ENCODE assay signal across 9 mouse cellular contexts in the genomic region with DNA sequence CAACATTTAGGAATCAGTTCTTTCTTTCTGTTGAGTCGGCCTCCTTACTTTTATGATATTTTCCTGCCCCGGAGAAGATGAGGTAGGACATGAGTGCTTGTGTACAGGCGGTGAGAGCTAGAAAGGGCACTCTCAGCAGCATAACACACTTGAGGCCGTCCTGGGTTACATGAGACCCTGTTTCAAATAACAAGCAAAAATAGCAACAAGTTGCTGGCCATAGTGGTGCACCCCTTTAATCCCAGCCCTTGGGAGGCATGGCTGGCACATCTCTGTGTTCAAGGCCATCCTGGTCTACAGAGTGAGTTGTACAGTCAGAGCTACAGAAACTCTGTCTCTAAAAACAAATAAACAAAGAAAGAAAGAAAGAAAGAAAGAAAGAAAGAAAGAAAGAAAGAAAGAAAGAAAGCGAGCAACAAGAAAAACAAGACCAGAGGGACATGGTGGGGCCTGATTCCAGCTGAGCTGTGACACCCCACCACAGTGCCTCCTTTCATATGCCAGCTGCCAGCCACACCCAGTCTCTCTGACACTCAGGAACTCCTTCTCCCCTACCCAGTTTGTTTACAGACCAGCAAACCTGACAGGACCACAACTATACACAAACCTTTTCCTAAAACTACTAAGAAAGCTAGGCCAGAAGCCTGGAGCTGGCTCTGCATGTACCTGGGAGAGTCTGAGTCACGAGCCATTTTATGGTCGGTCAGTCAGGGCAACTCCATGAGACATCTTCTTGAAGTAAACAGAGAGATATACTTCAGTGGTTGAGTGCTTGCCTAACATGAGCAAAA. TPM values are rescaled to one million over a fixed set of nuclear protein-coding genes. Genes with fewer than 3 reads are reported as not detected.
A peak's percentile ranks its signal among the peaks of the same experiment; 100 is the strongest.
DNase-seq lines count a peak whose midpoint lies in the region; ATAC-seq and TF ChIP-seq lines count a peak whose summit lies in the region.
"Had no signal": no experiment of that assay in that cellular context is flagged by ENCODE, and none has a peak within 500 bp of the region (broad histone marks: within the 10 kb centered on the region; RNA-seq: fewer than 3 reads in every experiment).

No protein-coding gene starts in this region.

- WGBS in embryonic facial prominence, embryonic 11.5 days = 82% methylated on average over 7 of the region's 7 CpGs
- 60% methylated on average over 7 of the region's 7 CpGs for whole genome bisulfite sequencing in intestine, postnatal 0 days
- 86% methylated on average over 7 of the region's 7 CpGs for WGBS in midbrain, postnatal 0 days

- no peak for ATAC-seq in erythroblast, adult 5-6 weeks (replicated peaks; ENCODE audit: low FRiP score, poor library complexity, severe bottlenecking)
- ATAC-seq in embryonic facial prominence, embryonic 11.5 days (replicated peaks; ENCODE audit: insufficient number of reproducible peaks, low FRiP score, low TSS enrichment, low read depth) = no peak
- no peak for ATAC-seq in intestine, postnatal 0 days
- ATAC-seq in midbrain, postnatal 0 days (ENCODE audit: low FRiP score) = no peak

- H3K27me3 ChIP-seq in erythroblast, embryonic 14.5 days (ENCODE audit: control insufficient read depth) = no peaks in the 10 kb centered on the region
- H3K27me3 ChIP-seq in embryonic facial prominence, embryonic 11.5 days (ENCODE audit: control insufficient read depth, insufficient read depth, low read length) = no peaks in the 10 kb centered on the region
- no peaks in the 10 kb centered on the region for H3K27me3 ChIP-seq in intestine, postnatal 0 days (replicated peaks; ENCODE audit: control insufficient read depth, insufficient read depth, low read length)
- H3K27me3 ChIP-seq in midbrain, postnatal 0 days (ENCODE audit: insufficient read depth, low read length) = no peaks in the 10 kb centered on the region

- peak overlapping the region; percentile 98 for H3K27ac ChIP-seq in embryonic facial prominence, embryonic 11.5 days (replicated peaks; ENCODE audit: low read depth, low read length)
- H3K27ac ChIP-seq in intestine, postnatal 0 days (ENCODE audit: low read depth, low read length) = peak overlapping the region; percentile 95
- peak overlapping the region; percentile 91 for H3K27ac ChIP-seq in midbrain, postnatal 0 days (ENCODE audit: low read depth, low read length)

- peak overlapping the region; percentile 83 for H3K4me3 ChIP-seq in erythroblast, embryonic 14.5 days (replicated peaks)
- H3K4me3 ChIP-seq in embryonic facial prominence, embryonic 11.5 days (ENCODE audit: low read depth, low read length) = peak overlapping the region; percentile 61; the same call in 1 of the 2 replicates
- H3K4me3 ChIP-seq in intestine, postnatal 0 days (ENCODE audit: low read depth, low read length) = peak overlapping the region; percentile 59
- 0 out of 2 replicates have a peak overlapping the region, but pooled peaks have one; percentile 51 for H3K4me3 ChIP-seq in midbrain, postnatal 0 days (ENCODE audit: low read depth, low read length)

- no peak for DNase-seq in embryonic facial prominence, embryonic 11.5 days (ENCODE audit: low spot score)
- DNase-seq in midbrain, postnatal 0 days (ENCODE audit: low spot score) = no peak
- DNase-seq in layer of hippocampus, postnatal 36 days = no peak
- DNase-seq in T-cell, adult 2 months (ENCODE audit: low spot score) = no peak
- DNase-seq in layer of hippocampus, postnatal 25 days (ENCODE audit: extremely low spot score in 1 of 2, low spot score in 1 of 2) = no peak

- H3K4me1 ChIP-seq in erythroblast, embryonic 14.5 days (ENCODE audit: control insufficient read depth) = peaks cover 44% of the 10 kb centered on the region
- H3K4me1 ChIP-seq in embryonic facial prominence, embryonic 11.5 days (ENCODE audit: control insufficient read depth, insufficient read depth, low read length) = peaks cover 3% of the 10 kb centered on the region
- no peaks in the 10 kb centered on the region; the same call in 1 of the 2 replicates for H3K4me1 ChIP-seq in intestine, postnatal 0 days (replicated peaks; ENCODE audit: control insufficient read depth, insufficient read depth, low read length)
- H3K4me1 ChIP-seq in midbrain, postnatal 0 days (ENCODE audit: insufficient read depth, low read length) = peaks cover 12% of the 10 kb centered on the region; the same call in 1 of the 2 replicates

- H3K9me3 ChIP-seq in erythroblast, embryonic 14.5 days (ENCODE audit: control insufficient read depth, low read length) = no peaks in the 10 kb centered on the region
- H3K9me3 ChIP-seq in embryonic facial prominence, embryonic 11.5 days (replicated peaks; ENCODE audit: control insufficient read depth, low read length) = no peaks in the 10 kb centered on the region
- no peaks in the 10 kb centered on the region for H3K9me3 ChIP-seq in intestine, postnatal 0 days (ENCODE audit: control insufficient read depth)
- no peaks in the 10 kb centered on the region for H3K9me3 ChIP-seq in midbrain, postnatal 0 days (ENCODE audit: low read length)

- no peaks in the 10 kb centered on the region for H3K36me3 ChIP-seq in erythroblast, embryonic 14.5 days (ENCODE audit: control insufficient read depth)
- H3K36me3 ChIP-seq in embryonic facial prominence, embryonic 11.5 days (replicated peaks; ENCODE audit: control insufficient read depth, insufficient read depth, low read depth, low read length) = no peaks in the 10 kb centered on the region
- peaks cover 17% of the 10 kb centered on the region for H3K36me3 ChIP-seq in intestine, postnatal 0 days (ENCODE audit: control insufficient read depth, insufficient read depth)
- peaks cover 28% of the 10 kb centered on the region for H3K36me3 ChIP-seq in midbrain, postnatal 0 days (ENCODE audit: insufficient read depth, low read length)

- H3K4me2 ChIP-seq in embryonic facial prominence, embryonic 11.5 days (ENCODE audit: low read depth, low read length) = peak overlapping the region; percentile 64
- H3K4me2 ChIP-seq in intestine, postnatal 0 days (replicated peaks; ENCODE audit: low read depth) = peak overlapping the region; percentile 80
- peak overlapping the region; percentile 47; the same call in 1 of the 2 replicates for H3K4me2 ChIP-seq in midbrain, postnatal 0 days (ENCODE audit: low read depth, low read length, poor library complexity, severe bottlenecking)

- H3K9ac ChIP-seq in embryonic facial prominence, embryonic 11.5 days (replicated peaks; ENCODE audit: low read length) = peak overlapping the region; percentile 75
- no peak overlapping the region; the same call in 1 of the 2 replicates for H3K9ac ChIP-seq in intestine, postnatal 0 days (ENCODE audit: low read depth, low read length)
- no peak overlapping the region for H3K9ac ChIP-seq in midbrain, postnatal 0 days (replicated peaks; ENCODE audit: low read length, poor library complexity, severe bottlenecking)

- no peak for TF ChIP-seq CTCF in intestine, postnatal 0 days (IDR thresholded peaks at IDR 0.05; ENCODE audit: low read depth)
- TF ChIP-seq CTCF in midbrain, postnatal 0 days (IDR thresholded peaks at IDR 0.05) = no peak

RNA-seq across cellular contexts. Expression of a gene that starts 9.8 kb away (rescaled TPM):
- 0.08 and 0.11 TPM in 2 replicates for polyA plus RNA-seq in erythroblast, embryonic 14.5 days (2012)
- total RNA-seq in erythroblast, adult 5-6 weeks (2015; ENCODE audit: low replicate concordance) = 9.4 and 16.7 TPM in 2 replicates
- 3.4 and 3.8 TPM in 2 replicates for total RNA-seq in erythroblast, adult 5-6 weeks (2017; ENCODE audit: low replicate concordance)
- polyA plus RNA-seq in embryonic facial prominence, embryonic 11.5 days (2014; fragmentation: Nextera tagmentation; extraction: Ambion mirVana) = 14.7 and 15.4 TPM in 2 replicates
- polyA plus RNA-seq in intestine, postnatal 0 days (2015; fragmentation: Nextera tagmentation; extraction: Ambion mirVana) = 15.1 and 17.5 TPM in 2 replicates
- total RNA-seq in midbrain, postnatal 0 days (2014; rRNA removed) = 72.2 and 85.8 TPM in 2 replicates
- polyA plus RNA-seq in midbrain, postnatal 0 days (2015; fragmentation: Nextera tagmentation; extraction: Ambion mirVana) = 101 and 102 TPM in 2 replicates
- total RNA-seq in layer of hippocampus, postnatal 36 days (2021) = 10 to 100 TPM; 82.4 to 91.5 TPM
- 100 to 1,000 TPM in 1 of 2 experiments, 10 to 100 TPM in 1; 89.0 to 105 TPM for total RNA-seq in layer of hippocampus, postnatal 25 days (2021)

RNA-seq across cellular contexts. Expression of a gene that starts 11.6 kb away (rescaled TPM):
- not detected in 2 replicates for polyA plus RNA-seq in erythroblast, embryonic 14.5 days (2012)
- total RNA-seq in erythroblast, adult 5-6 weeks (2015; ENCODE audit: low replicate concordance) = not detected in 2 replicates
- 0.28 TPM in 1 of 2 replicates, not detected in the other for total RNA-seq in erythroblast, adult 5-6 weeks (2017; ENCODE audit: low replicate concordance)
- 0.21 and 0.41 TPM in 2 replicates for polyA plus RNA-seq in embryonic facial prominence, embryonic 11.5 days (2014; fragmentation: Nextera tagmentation; extraction: Ambion mirVana)
- 0.22 and 0.37 TPM in 2 replicates for polyA plus RNA-seq in intestine, postnatal 0 days (2015; fragmentation: Nextera tagmentation; extraction: Ambion mirVana)
- 5.9 and 7.2 TPM in 2 replicates for total RNA-seq in midbrain, postnatal 0 days (2014; rRNA removed)
- polyA plus RNA-seq in midbrain, postnatal 0 days (2015; fragmentation: Nextera tagmentation; extraction: Ambion mirVana) = 2.9 and 3.4 TPM in 2 replicates
- 1 to 10 TPM; 2.2 to 3.4 TPM for total RNA-seq in layer of hippocampus, postnatal 36 days (2021)
- 1 to 10 TPM; 1.8 to 2.9 TPM for total RNA-seq in layer of hippocampus, postnatal 25 days (2021)
- total RNA-seq: hematopoietic stem cell, adult 5-6 weeks had no signal

RNA-seq across cellular contexts. Expression of a gene that starts 17.9 kb away (rescaled TPM):
- not detected in 2 replicates for polyA plus RNA-seq in erythroblast, embryonic 14.5 days (2012)
- not detected in 2 replicates for total RNA-seq in erythroblast, adult 5-6 weeks (2015; ENCODE audit: low replicate concordance)
- not detected in 2 replicates for total RNA-seq in erythroblast, adult 5-6 weeks (2017; ENCODE audit: low replicate concordance)
- 2.9 and 6.5 TPM in 2 replicates for polyA plus RNA-seq in embryonic facial prominence, embryonic 11.5 days (2014; fragmentation: Nextera tagmentation; extraction: Ambion mirVana)
- 1.2 and 2.1 TPM in 2 replicates for polyA plus RNA-seq in intestine, postnatal 0 days (2015; fragmentation: Nextera tagmentation; extraction: Ambion mirVana)
- 0.94 and 2.2 TPM in 2 replicates for total RNA-seq in midbrain, postnatal 0 days (2014; rRNA removed)
- polyA plus RNA-seq in midbrain, postnatal 0 days (2015; fragmentation: Nextera tagmentation; extraction: Ambion mirVana) = 2.2 and 2.3 TPM in 2 replicates
- total RNA-seq in layer of hippocampus, postnatal 36 days (2021) = 1 to 10 TPM; 1.2 to 1.6 TPM
- 1 to 10 TPM; 1.2 to 1.7 TPM for total RNA-seq in layer of hippocampus, postnatal 25 days (2021)

RNA-seq across cellular contexts. Expression of a gene that starts 42.9 kb away (rescaled TPM):
- polyA plus RNA-seq in erythroblast, embryonic 14.5 days (2012) = 0.29 and 0.33 TPM in 2 replicates
- not detected in 2 replicates for total RNA-seq in erythroblast, adult 5-6 weeks (2015; ENCODE audit: low replicate concordance)
- 0.42 and 0.60 TPM in 2 replicates for total RNA-seq in erythroblast, adult 5-6 weeks (2017; ENCODE audit: low replicate concordance)
- 53.2 and 57.8 TPM in 2 replicates for polyA plus RNA-seq in embryonic facial prominence, embryonic 11.5 days (2014; fragmentation: Nextera tagmentation; extraction: Ambion mirVana)
- polyA plus RNA-seq in intestine, postnatal 0 days (2015; fragmentation: Nextera tagmentation; extraction: Ambion mirVana) = 26.0 and 26.2 TPM in 2 replicates
- total RNA-seq in midbrain, postnatal 0 days (2014; rRNA removed) = 32.8 and 40.4 TPM in 2 replicates
- 12.9 TPM in 2 replicates for polyA plus RNA-seq in midbrain, postnatal 0 days (2015; fragmentation: Nextera tagmentation; extraction: Ambion mirVana)
- total RNA-seq in layer of hippocampus, postnatal 36 days (2021) = 10 to 100 TPM; 25.6 to 30.8 TPM
- 10 to 100 TPM; 27.3 to 29.3 TPM for total RNA-seq in layer of hippocampus, postnatal 25 days (2021)

RNA-seq across cellular contexts. Expression of a gene that starts 50.9 kb away (rescaled TPM):
- 7.0 and 7.7 TPM in 2 replicates for polyA plus RNA-seq in erythroblast, embryonic 14.5 days (2012)
- total RNA-seq in erythroblast, adult 5-6 weeks (2015; ENCODE audit: low replicate concordance) = 9.2 and 14.0 TPM in 2 replicates
- total RNA-seq in erythroblast, adult 5-6 weeks (2017; ENCODE audit: low replicate concordance) = 8.0 and 11.6 TPM in 2 replicates
- 62.9 and 66.8 TPM in 2 replicates for polyA plus RNA-seq in embryonic facial prominence, embryonic 11.5 days (2014; fragmentation: Nextera tagmentation; extraction: Ambion mirVana)
- polyA plus RNA-seq in intestine, postnatal 0 days (2015; fragmentation: Nextera tagmentation; extraction: Ambion mirVana) = 80.1 and 83.0 TPM in 2 replicates
- total RNA-seq in midbrain, postnatal 0 days (2014; rRNA removed) = 55.7 and 87.6 TPM in 2 replicates
- polyA plus RNA-seq in midbrain, postnatal 0 days (2015; fragmentation: Nextera tagmentation; extraction: Ambion mirVana) = 98.8 and 105 TPM in 2 replicates
- total RNA-seq in layer of hippocampus, postnatal 36 days (2021) = 10 to 100 TPM; 37.6 to 41.8 TPM
- total RNA-seq in layer of hippocampus, postnatal 25 days (2021) = 10 to 100 TPM; 43.8 to 45.0 TPM
